Mouse (Mus musculus) MEL (cell line): ENCODE measurements around the gene Slc1a7. TPM values are rescaled to one million over a fixed set of nuclear protein-coding genes. Genes with fewer than 3 reads are reported as not detected.

Experiments
- DNase-seq: peaks from one replicate; pipeline ENCODE4 v3.0.0; 2011; ENCODE audit warnings: low read depth, low spot score
- H3K27ac ChIP-seq: 2 replicates; pipeline ENCODE4 v1.5.1; 2012; ENCODE audit warnings: low read depth, mild to moderate bottlenecking, control low read depth, low read length, moderate library complexity; ENCODE audit not compliant: control insufficient read depth
- H3K27me3 ChIP-seq, 2 experiments: fragments of 150-350 bp in 1 of 2; sonication (generic) in 1 of 2; 2 replicates each; pipeline ENCODE4 v1.6.1; 2012; ENCODE audit warnings: low read length in 2 of 2, mild to moderate bottlenecking in 2 of 2, improper control_type of control experiment in 1 of 2, moderate library complexity in 1 of 2; ENCODE audit not compliant: insufficient read depth in 2 of 2, control insufficient read depth in 1 of 2
- H3K36me3 ChIP-seq, 2 experiments: 2 replicates each; pipeline ENCODE4 v1.6.1; 2012 to 2014; ENCODE audit warnings: low read length in 2 of 2, improper control_type of control experiment in 1 of 2, inconsistent platforms in 1 of 2, mild to moderate bottlenecking in 1 of 2; ENCODE audit not compliant: insufficient read depth in 2 of 2, control insufficient read depth in 1 of 2
- H3K4me1 ChIP-seq, 2 experiments: fragments of 150-350 bp in 1 of 2; sonication (generic) in 1 of 2; 2 replicates each; pipeline ENCODE4 v1.6.1; 2012; ENCODE audit warnings: low read length in 2 of 2, improper control_type of control experiment in 1 of 2, mild to moderate bottlenecking in 1 of 2; ENCODE audit not compliant: insufficient read depth in 2 of 2, control insufficient read depth in 1 of 2
- H3K4me3 ChIP-seq, 2 experiments: fragments of 150-350 bp in 1 of 2; sonication (generic) in 1 of 2; 2 replicates each; pipeline ENCODE4 v1.5.1; 2012; ENCODE audit warnings: low read depth in 2 of 2, low read length in 2 of 2, mild to moderate bottlenecking in 2 of 2, moderate library complexity in 2 of 2, control low read depth in 1 of 2, improper control_type of control experiment in 1 of 2; ENCODE audit not compliant: control insufficient read depth in 1 of 2, insufficient read depth in 1 of 2
- H3K79me2 ChIP-seq: 2 replicates; pipeline ENCODE4 v1.6.1; 2012; ENCODE audit warnings: mild to moderate bottlenecking, low read length, moderate library complexity; ENCODE audit not compliant: control insufficient read depth, poor library complexity, insufficient read depth
- H3K9ac ChIP-seq: 2 replicates; pipeline ENCODE4 v1.6.1; 2012; ENCODE audit warnings: low read depth, mild to moderate bottlenecking, control low read depth, low read length, moderate library complexity; ENCODE audit not compliant: control insufficient read depth, poor library complexity, severe bottlenecking
- H3K9me3 ChIP-seq: fragments of 150-350 bp; sonication (generic); replicated peaks from 2 replicates; pipeline ENCODE4 v1.6.1; 2012; ENCODE audit warnings: mild to moderate bottlenecking, low read length, improper control_type of control experiment, moderate library complexity; ENCODE audit not compliant: insufficient read depth
- BHLHE40 ChIP-seq: IDR thresholded peaks from 2 replicates; pipeline ENCODE4 v1.6.1; 2012; ENCODE audit warnings: low read depth, mild to moderate bottlenecking, inconsistent platforms, low read length, improper control_type of control experiment, borderline replicate concordance
- CHD1 ChIP-seq: IDR thresholded peaks from 2 replicates; pipeline ENCODE4 v1.6.1; 2012; ENCODE audit warnings: low read depth, mild to moderate bottlenecking, inconsistent platforms, low read length, improper control_type of control experiment
- CHD2 ChIP-seq: IDR thresholded peaks from 2 replicates; pipeline ENCODE4 v1.6.1; 2011; ENCODE audit warnings: low read length, improper control_type of control experiment
- E2F4 ChIP-seq: IDR thresholded peaks from 2 replicates; pipeline ENCODE4 v1.6.1; 2011; ENCODE audit warnings: low read depth, low read length, improper control_type of control experiment, borderline replicate concordance
- ELF1 ChIP-seq: IDR thresholded peaks from 2 replicates; pipeline ENCODE4 v1.6.1; 2014; ENCODE audit warnings: low read depth, mild to moderate bottlenecking, inconsistent platforms, low read length, improper control_type of control experiment, moderate library complexity
- EP300 ChIP-seq, 2 experiments: IDR thresholded peaks; 2 replicates each; pipeline ENCODE4 v1.6.1; 2011; ENCODE audit warnings: improper control_type of control experiment in 2 of 2, low read length in 2 of 2, low read depth in 1 of 2, mild to moderate bottlenecking in 1 of 2
- ETS1 ChIP-seq: IDR thresholded peaks from 2 replicates; pipeline ENCODE4 v1.6.1; 2012; ENCODE audit warnings: low read depth, mild to moderate bottlenecking, inconsistent platforms, low read length, improper control_type of control experiment, moderate library complexity
- GABPA ChIP-seq: IDR thresholded peaks from 2 replicates; pipeline ENCODE4 v1.6.1; 2012; ENCODE audit warnings: low read depth, mild to moderate bottlenecking, inconsistent platforms, low read length, improper control_type of control experiment, moderate library complexity
- JUND ChIP-seq: IDR thresholded peaks from 2 replicates; pipeline ENCODE4 v1.6.1; 2011; ENCODE audit warnings: low read depth, mild to moderate bottlenecking, improper control_type of control experiment, low read length
- KAT2A ChIP-seq: conservative IDR thresholded peaks from 2 replicates; pipeline ENCODE4 v1.6.1; 2012; ENCODE audit warnings: low read depth, low read length, improper control_type of control experiment, inconsistent platforms
- MAFK ChIP-seq: IDR thresholded peaks from 2 replicates; pipeline ENCODE4 v1.6.1; 2011; ENCODE audit warnings: low read depth, mild to moderate bottlenecking, low read length, improper control_type of control experiment, borderline replicate concordance
- MXI1 ChIP-seq: IDR thresholded peaks from 2 replicates; pipeline ENCODE4 v1.6.1; 2011; ENCODE audit warnings: mild to moderate bottlenecking, low read depth, low read length, improper control_type of control experiment
- MYB ChIP-seq: IDR thresholded peaks from 2 replicates; pipeline ENCODE4 v1.6.1; 2011; ENCODE audit warnings: mild to moderate bottlenecking, low read depth, low read length, improper control_type of control experiment
- NRF1 ChIP-seq: IDR thresholded peaks from 2 replicates; pipeline ENCODE4 v1.6.1; 2014; ENCODE audit warnings: low read depth, mild to moderate bottlenecking, inconsistent platforms, low read length, improper control_type of control experiment, moderate library complexity; ENCODE audit not compliant: poor library complexity, insufficient read depth, severe bottlenecking
- POLR2A ChIP-seq, 2 experiments: IDR thresholded peaks; 2 replicates each; pipeline ENCODE4 v1.6.1; 2011 to 2012; ENCODE audit warnings: low read length in 2 of 2, mild to moderate bottlenecking in 2 of 2, control low read depth in 1 of 2, improper control_type of control experiment in 1 of 2, low read depth in 1 of 2, moderate library complexity in 1 of 2; ENCODE audit not compliant: control insufficient read depth in 1 of 2, insufficient read depth in 1 of 2, poor library complexity in 1 of 2
- POLR2AphosphoS5 ChIP-seq: IDR thresholded peaks from 2 replicates; pipeline ENCODE4 v1.6.1; 2012; ENCODE audit warnings: low read depth, borderline replicate concordance, mild to moderate bottlenecking, inconsistent platforms, low read length, moderate library complexity, mixed read lengths
- RCOR1 ChIP-seq: IDR thresholded peaks from 2 replicates; pipeline ENCODE4 v1.6.1; 2012; ENCODE audit warnings: low read depth, mild to moderate bottlenecking, inconsistent platforms, low read length, improper control_type of control experiment
- SIN3A ChIP-seq: IDR thresholded peaks from 2 replicates; pipeline ENCODE4 v1.6.1; 2012; ENCODE audit warnings: low read length, improper control_type of control experiment, inconsistent platforms
- SMC3 ChIP-seq: IDR thresholded peaks from 2 replicates; pipeline ENCODE4 v1.6.1; 2011; ENCODE audit warnings: low read depth, low read length, improper control_type of control experiment
- TAL1 ChIP-seq: IDR thresholded peaks from 2 replicates; pipeline ENCODE4 v1.6.1; 2012; ENCODE audit warnings: mild to moderate bottlenecking, inconsistent platforms, low read length, moderate library complexity, mixed read lengths
- TCF12 ChIP-seq: IDR thresholded peaks from 2 replicates; pipeline ENCODE4 v1.6.1; 2014; ENCODE audit warnings: low read depth, mild to moderate bottlenecking, inconsistent platforms, low read length, improper control_type of control experiment, moderate library complexity
- USF1 ChIP-seq: IDR thresholded peaks from 2 replicates; pipeline ENCODE4 v1.6.1; 2014; ENCODE audit warnings: low read depth, mild to moderate bottlenecking, inconsistent platforms, low read length, improper control_type of control experiment, moderate library complexity
- USF2 ChIP-seq, 2 experiments: IDR thresholded peaks; 2 replicates each; pipeline ENCODE4 v1.6.1; 2011 to 2012; ENCODE audit warnings: improper control_type of control experiment in 2 of 2, low read length in 2 of 2, borderline replicate concordance in 1 of 2, inconsistent platforms in 1 of 2, low read depth in 1 of 2, mild to moderate bottlenecking in 1 of 2; ENCODE audit not compliant: insufficient read depth in 1 of 2
- ZC3H11A ChIP-seq: IDR thresholded peaks from 2 replicates; pipeline ENCODE4 v1.6.1; 2012; ENCODE audit warnings: low read depth, mild to moderate bottlenecking, inconsistent platforms, low read length, improper control_type of control experiment
- ZKSCAN1 ChIP-seq: IDR thresholded peaks from 2 replicates; pipeline ENCODE4 v1.6.1; 2012; ENCODE audit warnings: low read depth, mild to moderate bottlenecking, inconsistent platforms, low read length, improper control_type of control experiment, moderate library complexity
- ZMIZ1 ChIP-seq: IDR thresholded peaks from 2 replicates; pipeline ENCODE4 v1.6.1; 2012; ENCODE audit warnings: low read depth, mild to moderate bottlenecking, inconsistent platforms, low read length, improper control_type of control experiment, moderate library complexity
- polyA plus RNA-seq, 2 experiments: library from polyadenylated mRNA; stranded (reverse) in 1 of 2; unstranded in 1 of 2; fragments of >175 nt in 1 of 2; fragments of >200 nt in 1 of 2; gene quantifications; 2 replicates each; pipeline versions ENCODE4 v1.2.1 to v1.2.4; 2012; ENCODE audit warnings: low replicate concordance in 2 of 2, low read depth in 1 of 2; ENCODE audit not compliant: insufficient read length in 2 of 2, insufficient read depth in 1 of 2, missing spikeins in 1 of 2
- total RNA-seq: library from RNA; depleted of rRNA; stranded (reverse); fragments of 300-350 nt; gene quantifications from 2 replicates; pipeline ENCODE4 v1.2.3, GENCODE M21; 2012

Slc1a7 gene
- total and polyA plus RNA-seq, 3 experiments, result 0.68 TPM; not detected in 2

DNA sequence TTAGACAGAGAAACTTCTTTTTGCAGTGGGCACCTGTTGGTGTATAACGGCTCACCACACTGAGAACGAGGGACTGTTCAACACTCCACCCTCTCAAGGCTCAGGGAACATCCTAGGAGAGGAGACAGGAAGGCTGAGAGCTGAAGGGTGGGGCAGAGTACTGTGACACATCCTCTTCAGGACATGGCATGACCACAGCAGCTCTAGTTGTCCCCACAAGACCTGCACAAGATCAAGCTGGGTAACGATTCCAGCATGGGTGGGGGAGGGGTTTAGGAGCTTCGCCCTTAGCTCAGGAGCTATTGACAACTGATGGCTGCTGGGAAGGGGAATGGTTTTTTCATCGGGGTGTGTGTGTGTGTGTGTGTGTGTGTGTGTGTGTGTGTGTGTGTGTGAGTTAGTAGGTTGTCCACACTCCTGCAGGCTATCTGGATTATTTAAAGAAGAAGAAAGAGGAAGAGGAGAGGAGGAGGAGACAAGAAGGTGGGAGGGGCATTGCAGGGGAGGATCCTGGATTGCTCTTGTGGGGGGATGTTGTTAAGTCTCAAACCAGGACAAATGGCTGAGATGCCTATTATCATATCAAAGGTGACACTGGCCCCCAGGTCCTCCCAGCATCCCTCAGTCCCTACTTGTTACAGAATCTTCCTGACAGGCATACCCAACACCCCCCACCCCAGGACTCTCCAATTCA is 1.6 kb upstream of the Slc1a7 start:
- Histone ChIP-seq H3K36me3 (no peaks in the 10 kb centered on the region), H3K4me3 (peak overlapping the region; percentile 28 to 32; a peak in 2 of 4 replicates), H3K27me3 (0 out of 4 replicates have a peak, but pooled peaks cover 0 to 1% of the 10 kb centered on the region in 2 experiments), H3K27ac (no peak overlapping the region), H3K9ac (peak overlapping the region; percentile 19; the same call in 1 of the 2 replicates), H3K4me1 (peaks cover 0 to 13% of the 10 kb centered on the region in 2 experiments; a peak in 2 of 4 replicates), H3K79me2 (no peaks in the 10 kb centered on the region), H3K9me3 (no peaks in the 10 kb centered on the region)
- no peak for TF ChIP-seq POLR2AphosphoS5
- no peak for TF ChIP-seq MXI1
- TF ChIP-seq USF1, result no peak
- TF ChIP-seq MAFK, result no peak
- no peak for TF ChIP-seq SMC3
- no peak for TF ChIP-seq ZMIZ1
- TF ChIP-seq NRF1, result no peak
- TF ChIP-seq ZKSCAN1, result no peak
- no peak for TF ChIP-seq POLR2A (IDR thresholded peaks at IDR 0.05; ENCODE audit: control insufficient read depth in 1 of 2, insufficient read depth in 1 of 2, low read depth in 1 of 2, low read length in 2 of 2, poor library complexity in 1 of 2)
- no peak for TF ChIP-seq USF2 (IDR thresholded peaks at IDR 0.05; ENCODE audit: borderline replicate concordance in 1 of 2, insufficient read depth in 1 of 2, low read depth in 1 of 2, low read length in 2 of 2)
- TF ChIP-seq BHLHE40, result no peak
- no peak for TF ChIP-seq SIN3A
- peak; percentile 69 for DNase-seq

GRCm38 (mm10) chr4:107969781-107970180 is 1.6 kb downstream of the Slc1a7 start:
- Histone ChIP-seq H3K27me3 (peaks cover 1 to 2% of the 10 kb centered on the region in 2 experiments), H3K4me3 (no peak overlapping the region), H3K4me1 (peaks cover 0 to 5% of the 10 kb centered on the region in 2 experiments; a peak in 1 of 4 replicates), H3K36me3 (no peaks in the 10 kb centered on the region), H3K9ac (no peak overlapping the region), H3K9me3 (no peaks in the 10 kb centered on the region), H3K79me2 (no peaks in the 10 kb centered on the region), H3K27ac (no peak overlapping the region)
- no peak for DNase-seq
- TF ChIP-seq ELF1 (no peak), JUND (no peak), USF1 (no peak), ZC3H11A (no peak), ETS1 (no peak), KAT2A (no peak), RCOR1 (no peak), CHD2 (no peak), TAL1 (no peak), GABPA (no peak), NRF1 (no peak), MYB (no peak), SMC3 (no peak), TCF12 (no peak), CHD1 (no peak), POLR2A (IDR thresholded peaks at IDR 0.05; ENCODE audit: control insufficient read depth in 1 of 2, insufficient read depth in 1 of 2, low read depth in 1 of 2, low read length in 2 of 2, poor library complexity in 1 of 2) (no peak), BHLHE40 (no peak), EP300 (IDR thresholded peaks at IDR 0.05; ENCODE audit: low read depth in 1 of 2, low read length in 2 of 2) (no peak), E2F4 (no peak)
